Mouse (Mus musculus) intestine, embryonic 16.5 days (tissue): ENCODE data around the gene Fam83g. TPM values are rescaled to one million over a fixed set of nuclear protein-coding genes. Genes with fewer than 3 reads are reported as not detected.
A peak's percentile ranks its signal among the peaks of the same experiment; 100 is the strongest.
"Not testable (repeated sequence)": the region's sequence is repeated elsewhere in the genome, so short reads cannot be mapped to it uniquely, and the experiment has no call there.

Experiments
- ATAC-seq: fragments of 200-750 bp; cut with Nextera tagmentation; 2 replicates; pipeline ENCODE4 v1.8.0; 2017; ENCODE audit warnings: moderate TSS enrichment, moderate library complexity
- H3K27ac ChIP-seq: fragments of 300-500 bp; sonication (generic); 2 replicates; pipeline ENCODE4 v1.5.1; 2014; ENCODE audit warnings: mild to moderate bottlenecking, low read length
- H3K27me3 ChIP-seq: fragments of 300-500 bp; sonication (generic); replicated peaks from 2 replicates; pipeline ENCODE4 v1.6.1; 2014; ENCODE audit warnings: low read length, control low read depth, mixed read lengths; ENCODE audit not compliant: control insufficient read depth, insufficient read depth
- H3K36me3 ChIP-seq: fragments of 300-500 bp; sonication (generic); 2 replicates; pipeline ENCODE4 v1.6.1; 2014; ENCODE audit warnings: low read length, control low read depth; ENCODE audit not compliant: control insufficient read depth, insufficient read depth
- H3K4me1 ChIP-seq: fragments of 300-500 bp; sonication (generic); 2 replicates; pipeline ENCODE4 v1.6.1; 2014; ENCODE audit warnings: low read length, control low read depth, mixed read lengths; ENCODE audit not compliant: control insufficient read depth, insufficient read depth
- H3K4me2 ChIP-seq: fragments of 300-500 bp; sonication (generic); 2 replicates; pipeline ENCODE4 v1.6.1; 2014; ENCODE audit warnings: low read depth, low read length, control low read depth
- H3K4me3 ChIP-seq: fragments of 300-500 bp; sonication (generic); 2 replicates; pipeline ENCODE4 v1.5.1; 2014; ENCODE audit warnings: mild to moderate bottlenecking, low read length
- H3K9ac ChIP-seq: fragments of 300-500 bp; sonication (generic); 2 replicates; pipeline ENCODE4 v1.6.1; 2014; ENCODE audit warnings: low read depth, low read length
- H3K9me3 ChIP-seq: fragments of 300-500 bp; sonication (generic); 2 replicates; pipeline ENCODE4 v1.6.1; 2016; ENCODE audit warnings: low read length, control low read depth; ENCODE audit not compliant: control insufficient read depth
- WGBS: fragments of 180-500 bp; shearing (Covaris S2); extraction: QIAGEN DNeasy Blood & Tissue Kit; methylation state at CpG from one replicate; pipeline ENCODE4 v1.1.7; 2014; 5-methylcytosine and 5-hydroxymethylcytosine counted together
- polyA plus RNA-seq: library from polyadenylated mRNA; unstranded; fragments of >200 nt; fragmentation: Nextera tagmentation; extraction: Ambion mirVana; gene quantifications from 2 replicates; pipeline ENCODE4 v1.2.1, GENCODE M21; 2015

The Fam83g gene
- polyA plus RNA-seq = 9.6 and 12.9 TPM in 2 replicates

GRCm38 (mm10) chr11:61683907-61684731, at the start of gene Fam83g:
Fam83g (plus strand) TSS chr11:61684091.
- 2% methylated on average over 76 of the region's 76 CpGs for WGBS
- no peaks in the 10 kb centered on the region for H3K36me3 ChIP-seq
- ATAC-seq = peak; percentile 90
- H3K27me3 ChIP-seq = peaks cover 7% of the 10 kb centered on the region; the same call in 1 of the 2 replicates
- peak within 1 kb of the TSS; percentile 73 for H3K9ac ChIP-seq
- peak within 1 kb of the TSS; percentile 56 for H3K4me3 ChIP-seq
- peak within 1 kb of the TSS; percentile 76 for H3K4me2 ChIP-seq
- no peaks in the 10 kb centered on the region for H3K9me3 ChIP-seq
- peak within 1 kb of the TSS; percentile 90 for H3K27ac ChIP-seq
- peaks cover 20% of the 10 kb centered on the region for H3K4me1 ChIP-seq

GRCm38 (mm10) chr11:61636309-61636708, 47.6 kb upstream of the Fam83g start:
- not testable (repeated sequence) for H3K4me3 ChIP-seq, H3K27me3 ChIP-seq, H3K36me3 ChIP-seq, H3K9me3 ChIP-seq, H3K27ac ChIP-seq, H3K4me2 ChIP-seq, H3K4me1 ChIP-seq, H3K9ac ChIP-seq
- WGBS = 53% methylated on average over 3 of the region's 4 CpGs
- peak; percentile 81 for ATAC-seq

- WGBS = 43% methylated on average over 1 of the region's 1 CpGs
- peaks cover 3% of the 10 kb centered on the region; the same call in 1 of the 2 replicates for H3K4me1 ChIP-seq
- ATAC-seq = no peak
- no peak overlapping the region for H3K4me2 ChIP-seq
- no peaks in the 10 kb centered on the region for H3K27me3 ChIP-seq
- H3K36me3 ChIP-seq = no peaks in the 10 kb centered on the region
- no peak overlapping the region for H3K4me3 ChIP-seq
- H3K27ac ChIP-seq = no peak overlapping the region
- no peaks in the 10 kb centered on the region for H3K9me3 ChIP-seq
- H3K9ac ChIP-seq = no peak overlapping the region
Observed at GRCm38 (mm10) chr11:61637413-61637812, 46.5 kb upstream of the Fam83g start.

- WGBS = 90% methylated on average over 3 of the region's 3 CpGs
Observed at GRCm38 (mm10) chr11:61637856-61638255, 46.0 kb upstream of the Fam83g start.

GRCm38 (mm10) chr11:61638764-61639536, 44.9 kb upstream of the Fam83g start:
- Histone ChIP-seq H3K9ac (no peak overlapping the region), H3K27me3 (no peaks in the 10 kb centered on the region), H3K4me3 (no peak overlapping the region), H3K36me3 (no peaks in the 10 kb centered on the region), H3K4me2 (no peak overlapping the region), H3K4me1 (peaks cover 6% of the 10 kb centered on the region; the same call in 1 of the 2 replicates), H3K27ac (no peak overlapping the region), H3K9me3 (no peaks in the 10 kb centered on the region)
- WGBS = 76% methylated on average over 12 of the region's 12 CpGs
- ATAC-seq = no peak

More at GRCm38 (mm10) chr11:61637856-61638255, 46.0 kb upstream of the Fam83g start:
- H3K9ac ChIP-seq = no peak overlapping the region
- peaks cover 3% of the 10 kb centered on the region; the same call in 1 of the 2 replicates for H3K4me1 ChIP-seq
- no peaks in the 10 kb centered on the region for H3K36me3 ChIP-seq
- H3K4me2 ChIP-seq = no peak overlapping the region
- no peak overlapping the region for H3K27ac ChIP-seq
- no peaks in the 10 kb centered on the region for H3K27me3 ChIP-seq
- H3K9me3 ChIP-seq = no peaks in the 10 kb centered on the region
- no peak for ATAC-seq
- no peak overlapping the region for H3K4me3 ChIP-seq

- Histone ChIP-seq H3K4me1 (peaks cover 8% of the 10 kb centered on the region; the same call in 1 of the 2 replicates), H3K36me3 (no peaks in the 10 kb centered on the region), H3K4me2 (no peak overlapping the region), H3K9me3 (no peaks in the 10 kb centered on the region), H3K9ac (no peak overlapping the region), H3K4me3 (no peak overlapping the region), H3K27me3 (no peaks in the 10 kb centered on the region), H3K27ac (no peak overlapping the region)
- ATAC-seq = no peak
- WGBS = 87% methylated on average over 5 of the region's 6 CpGs
Observed at GRCm38 (mm10) chr11:61639601-61640177, 44.2 kb upstream of the Fam83g start.

GRCm38 (mm10) chr11:61640585-61640984, 43.3 kb upstream of the Fam83g start:
- H3K27me3 ChIP-seq, H3K9me3 ChIP-seq, H3K27ac ChIP-seq, H3K9ac ChIP-seq, ATAC-seq, H3K4me3 ChIP-seq, H3K36me3 ChIP-seq, H3K4me2 ChIP-seq, H3K4me1 ChIP-seq: not testable (repeated sequence)
- 54% methylated on average over 9 of the region's 9 CpGs for WGBS

- ATAC-seq = no peak
- Histone ChIP-seq H3K9ac (no peak overlapping the region), H3K4me2 (no peak overlapping the region), H3K4me1 (peaks cover 7% of the 10 kb centered on the region; the same call in 1 of the 2 replicates), H3K9me3 (no peaks in the 10 kb centered on the region), H3K27ac (no peak overlapping the region), H3K36me3 (no peaks in the 10 kb centered on the region), H3K27me3 (no peaks in the 10 kb centered on the region), H3K4me3 (no peak overlapping the region)
- 85% methylated on average over 7 of the region's 7 CpGs for WGBS
Observed at GRCm38 (mm10) chr11:61642106-61642505, 41.8 kb upstream of the Fam83g start.
